Mouse (Mus musculus): ENCODE measurements around the gene Tmem107. TPM values are rescaled to one million over a fixed set of nuclear protein-coding genes. Genes with fewer than 3 reads are reported as not detected.

The Tmem107 gene
- polyA plus RNA-seq, 1 experiment from 2014 or later: 41.7 TPM

- peak overlapping the region; percentile 68 for H3K4me2 ChIP-seq
- H3K27ac ChIP-seq (replicated peaks): peak overlapping the region; percentile 95
- H3K27me3 ChIP-seq: no peaks in the 10 kb centered on the region
- peak overlapping the region; percentile 87 for H3K9ac ChIP-seq
- whole genome bisulfite sequencing: 1% methylated on average over 40 of the region's 40 CpGs
- H3K4me1 ChIP-seq (replicated peaks): peaks cover 45% of the 10 kb centered on the region
- H3K4me3 ChIP-seq: peak overlapping the region; percentile 79
- H3K36me3 ChIP-seq: no peaks in the 10 kb centered on the region
- no peak for ATAC-seq (ENCODE audit: low FRiP score, low read depth)
- H3K9me3 ChIP-seq: no peaks in the 10 kb centered on the region
Measured at GRCm38 (mm10) chr11:69060448-69061254, 10.0 kb upstream of the Tmem107 start.

- no peak overlapping the region for H3K27ac ChIP-seq (replicated peaks)
- no peaks in the 10 kb centered on the region for H3K36me3 ChIP-seq
- ATAC-seq (ENCODE audit: low FRiP score, low read depth): no peak
- H3K27me3 ChIP-seq: no peaks in the 10 kb centered on the region
- 9% methylated on average over 17 of the region's 17 CpGs for WGBS
- H3K4me2 ChIP-seq: peak overlapping the region; percentile 68
- no peaks in the 10 kb centered on the region for H3K9me3 ChIP-seq
- peak overlapping the region; percentile 87 for H3K9ac ChIP-seq
- peaks cover 53% of the 10 kb centered on the region for H3K4me1 ChIP-seq (replicated peaks)
- H3K4me3 ChIP-seq: peak overlapping the region; percentile 79
Measured at GRCm38 (mm10) chr11:69061255-69061912, 9.2 kb upstream of the Tmem107 start.

- Histone ChIP-seq H3K4me1 (replicated peaks) (peaks cover 57% of the 10 kb centered on the region), H3K36me3 (no peaks in the 10 kb centered on the region), H3K9me3 (no peaks in the 10 kb centered on the region), H3K4me3 (peak overlapping the region; percentile 79), H3K4me2 (peak overlapping the region; percentile 68), H3K9ac (0 out of 2 replicates have a peak overlapping the region, but pooled peaks have one; percentile 25), H3K27ac (replicated peaks) (peak overlapping the region; percentile 85), H3K27me3 (no peaks in the 10 kb centered on the region)
- under 1% methylated on average over 17 of the region's 17 CpGs for WGBS
- ATAC-seq (ENCODE audit: low FRiP score, low read depth): no peak
Measured at GRCm38 (mm10) chr11:69062194-69062760, 8.3 kb upstream of the Tmem107 start.

- H3K27me3 ChIP-seq: no peaks in the 10 kb centered on the region
- H3K9me3 ChIP-seq: no peaks in the 10 kb centered on the region
- no peaks in the 10 kb centered on the region for H3K36me3 ChIP-seq
- peak; percentile 59; the same call in 1 of the 2 replicates for ATAC-seq (ENCODE audit: low FRiP score, low read depth)
- whole genome bisulfite sequencing: under 1% methylated on average over 19 of the region's 19 CpGs
- H3K27ac ChIP-seq (replicated peaks): peak overlapping the region; percentile 85
- peak overlapping the region; percentile 79 for H3K4me3 ChIP-seq
- peak overlapping the region; percentile 68 for H3K4me2 ChIP-seq
- 0 out of 2 replicates have a peak overlapping the region, but pooled peaks have one; percentile 43 for H3K9ac ChIP-seq
- peaks cover 56% of the 10 kb centered on the region for H3K4me1 ChIP-seq (replicated peaks)
Measured at GRCm38 (mm10) chr11:69062761-69063224, 7.8 kb upstream of the Tmem107 start.

GRCm38 (mm10) chr11:69063413-69064201 lies 7.0 kb upstream of the Tmem107 start:
- Histone ChIP-seq H3K4me2 (peak overlapping the region; percentile 68), H3K27me3 (no peaks in the 10 kb centered on the region), H3K9ac (peak overlapping the region; percentile 55), H3K9me3 (no peaks in the 10 kb centered on the region), H3K27ac (replicated peaks) (peak overlapping the region; percentile 85), H3K4me3 (peak overlapping the region; percentile 79), H3K4me1 (replicated peaks) (peaks cover 48% of the 10 kb centered on the region), H3K36me3 (no peaks in the 10 kb centered on the region)
- ATAC-seq (ENCODE audit: low FRiP score, low read depth): no peak
- under 1% methylated on average over 31 of the region's 31 CpGs for WGBS

- Histone ChIP-seq H3K36me3 (no peaks in the 10 kb centered on the region), H3K9me3 (no peaks in the 10 kb centered on the region), H3K4me2 (peak overlapping the region; percentile 68), H3K27me3 (no peaks in the 10 kb centered on the region), H3K4me1 (replicated peaks) (peaks cover 46% of the 10 kb centered on the region), H3K9ac (peak overlapping the region; percentile 55; the same call in 1 of the 2 replicates), H3K4me3 (peak overlapping the region; percentile 79), H3K27ac (replicated peaks) (no peak overlapping the region)
- WGBS: 48% methylated on average over 9 of the region's 9 CpGs
- no peak for ATAC-seq (ENCODE audit: low FRiP score, low read depth)
Measured at GRCm38 (mm10) chr11:69064259-69065133, 6.1 kb upstream of the Tmem107 start.

- WGBS: 52% methylated on average over 3 of the region's 3 CpGs
- Histone ChIP-seq H3K27me3 (no peaks in the 10 kb centered on the region), H3K4me3 (peak overlapping the region; percentile 44), H3K27ac (replicated peaks) (no peak overlapping the region), H3K9ac (no peak overlapping the region), H3K36me3 (no peaks in the 10 kb centered on the region), H3K9me3 (no peaks in the 10 kb centered on the region), H3K4me1 (replicated peaks) (peaks cover 50% of the 10 kb centered on the region), H3K4me2 (peak overlapping the region; percentile 86)
- ATAC-seq (ENCODE audit: low FRiP score, low read depth): no peak
Measured at GRCm38 (mm10) chr11:69065394-69065925, 5.1 kb upstream of the Tmem107 start.

- H3K4me3 ChIP-seq: peak overlapping the region; percentile 44
- H3K27ac ChIP-seq (replicated peaks): 0 out of 2 replicates have a peak overlapping the region, but pooled peaks have one; percentile 21
- peak overlapping the region; percentile 86 for H3K4me2 ChIP-seq
- H3K4me1 ChIP-seq (replicated peaks): peaks cover 46% of the 10 kb centered on the region
- H3K27me3 ChIP-seq: no peaks in the 10 kb centered on the region
- ATAC-seq (ENCODE audit: low FRiP score, low read depth): no peak
- H3K9ac ChIP-seq: peak overlapping the region; percentile 36
- WGBS: 2% methylated on average over 26 of the region's 29 CpGs
- H3K36me3 ChIP-seq: no peaks in the 10 kb centered on the region
- H3K9me3 ChIP-seq: no peaks in the 10 kb centered on the region
Measured at GRCm38 (mm10) chr11:69066163-69066861, 4.3 kb upstream of the Tmem107 start.

GRCm38 (mm10) chr11:69066956-69067355 lies 3.6 kb upstream of the Tmem107 start:
- Histone ChIP-seq H3K9ac (0 out of 2 replicates have a peak overlapping the region, but pooled peaks have one; percentile 36), H3K27me3 (no peaks in the 10 kb centered on the region), H3K4me1 (replicated peaks) (peaks cover 46% of the 10 kb centered on the region), H3K9me3 (no peaks in the 10 kb centered on the region), H3K36me3 (no peaks in the 10 kb centered on the region), H3K4me3 (peak overlapping the region; percentile 44), H3K27ac (replicated peaks) (0 out of 2 replicates have a peak overlapping the region, but pooled peaks have one; percentile 4), H3K4me2 (peak overlapping the region; percentile 86)
- 9% methylated on average over 8 of the region's 8 CpGs for WGBS
- ATAC-seq (ENCODE audit: low FRiP score, low read depth): no peak

- H3K36me3 ChIP-seq: no peaks in the 10 kb centered on the region
- H3K4me2 ChIP-seq: no peak overlapping the region
- peaks cover 48% of the 10 kb centered on the region for H3K4me1 ChIP-seq (replicated peaks)
- no peaks in the 10 kb centered on the region for H3K9me3 ChIP-seq
- H3K27me3 ChIP-seq: no peaks in the 10 kb centered on the region
- WGBS: 68% methylated on average over 6 of the region's 6 CpGs
- no peak overlapping the region for H3K9ac ChIP-seq
- no peak for ATAC-seq (ENCODE audit: low FRiP score, low read depth)
- H3K4me3 ChIP-seq: no peak overlapping the region
- H3K27ac ChIP-seq (replicated peaks): no peak overlapping the region
Measured at GRCm38 (mm10) chr11:69067601-69068000, 3.0 kb upstream of the Tmem107 start.
